Mouse (Mus musculus): ENCODE measurements around the gene Paxbp1. TPM values are rescaled to one million over a fixed set of nuclear protein-coding genes. Genes with fewer than 3 reads are reported as not detected.

Gene Paxbp1
- polyA plus RNA-seq, 1 experiment from 2014 or later: 98.2 TPM

GRCm38 (mm10) chr16:91068969-91069368 is 24.6 kb upstream of the Paxbp1 start:
- no peaks in the 10 kb centered on the region for H3K4me1 ChIP-seq
- H3K4me3 ChIP-seq: no peak overlapping the region
- WGBS: 51% methylated on average over 12 of the region's 12 CpGs
- H3K27me3 ChIP-seq: 0 out of 2 replicates have a peak, but pooled peaks cover 3% of the 10 kb centered on the region
- H3K9ac ChIP-seq: no peak overlapping the region
- H3K9me3 ChIP-seq: no peaks in the 10 kb centered on the region
- no peak overlapping the region for H3K4me2 ChIP-seq (replicated peaks)
- H3K27ac ChIP-seq: no peak overlapping the region
- no peak for ATAC-seq (ENCODE audit: insufficient number of reproducible peaks, insufficient read depth, low FRiP score, low TSS enrichment)
- H3K36me3 ChIP-seq: no peaks in the 10 kb centered on the region

GRCm38 (mm10) chr16:91067122-91067521 is 22.8 kb upstream of the Paxbp1 start:
- no peaks in the 10 kb centered on the region for H3K9me3 ChIP-seq
- H3K9ac ChIP-seq: no peak overlapping the region
- no peak for ATAC-seq (ENCODE audit: insufficient number of reproducible peaks, insufficient read depth, low FRiP score, low TSS enrichment)
- H3K27ac ChIP-seq: no peak overlapping the region
- H3K36me3 ChIP-seq: no peaks in the 10 kb centered on the region
- H3K27me3 ChIP-seq: 0 out of 2 replicates have a peak, but pooled peaks cover 3% of the 10 kb centered on the region
- WGBS: 100% methylated on average over 1 of the region's 1 CpGs
- no peak overlapping the region for H3K4me3 ChIP-seq
- H3K4me1 ChIP-seq: no peaks in the 10 kb centered on the region
- no peak overlapping the region for H3K4me2 ChIP-seq (replicated peaks)

- H3K9ac ChIP-seq: no peak overlapping the region
- no peak for ATAC-seq (ENCODE audit: insufficient number of reproducible peaks, insufficient read depth, low FRiP score, low TSS enrichment)
- H3K27ac ChIP-seq: no peak overlapping the region
- H3K4me1 ChIP-seq: no peaks in the 10 kb centered on the region
- H3K4me3 ChIP-seq: no peak overlapping the region
- H3K9me3 ChIP-seq: no peaks in the 10 kb centered on the region
- H3K36me3 ChIP-seq: no peaks in the 10 kb centered on the region
- WGBS: 89% methylated on average over 12 of the region's 12 CpGs
- H3K27me3 ChIP-seq: 0 out of 2 replicates have a peak, but pooled peaks cover under 1% of the 10 kb centered on the region
- no peak overlapping the region for H3K4me2 ChIP-seq (replicated peaks)
These were observed 20.4 kb upstream of the Paxbp1 start for GRCm38 (mm10) chr16:91064583-91065365.

- no peaks in the 10 kb centered on the region for H3K27me3 ChIP-seq
- no peaks in the 10 kb centered on the region for H3K4me1 ChIP-seq
- no peaks in the 10 kb centered on the region for H3K9me3 ChIP-seq
- 93% methylated on average over 10 of the region's 10 CpGs for WGBS
- no peak for ATAC-seq (ENCODE audit: insufficient number of reproducible peaks, insufficient read depth, low FRiP score, low TSS enrichment)
- H3K4me3 ChIP-seq: no peak overlapping the region
- no peak overlapping the region for H3K4me2 ChIP-seq (replicated peaks)
- H3K27ac ChIP-seq: no peak overlapping the region
- H3K9ac ChIP-seq: no peak overlapping the region
- no peaks in the 10 kb centered on the region for H3K36me3 ChIP-seq
These were observed 19.4 kb upstream of the Paxbp1 start for GRCm38 (mm10) chr16:91063786-91064185.

- 76% methylated on average over 13 of the region's 13 CpGs for WGBS
- Histone ChIP-seq H3K9ac (no peak overlapping the region), H3K4me1 (no peaks in the 10 kb centered on the region), H3K9me3 (no peaks in the 10 kb centered on the region), H3K27ac (no peak overlapping the region), H3K36me3 (no peaks in the 10 kb centered on the region), H3K4me3 (no peak overlapping the region), H3K27me3 (no peaks in the 10 kb centered on the region), H3K4me2 (replicated peaks) (no peak overlapping the region)
- no peak for ATAC-seq (ENCODE audit: insufficient number of reproducible peaks, insufficient read depth, low FRiP score, low TSS enrichment)
These were observed 17.4 kb upstream of the Paxbp1 start for GRCm38 (mm10) chr16:91061531-91062318.

GRCm38 (mm10) chr16:91057741-91058140 is 13.4 kb upstream of the Paxbp1 start:
- Histone ChIP-seq H3K27me3 (no peaks in the 10 kb centered on the region), H3K27ac (no peak overlapping the region), H3K9me3 (no peaks in the 10 kb centered on the region), H3K36me3 (no peaks in the 10 kb centered on the region), H3K4me3 (no peak overlapping the region), H3K9ac (no peak overlapping the region), H3K4me2 (replicated peaks) (no peak overlapping the region), H3K4me1 (0 out of 2 replicates have a peak, but pooled peaks cover 6% of the 10 kb centered on the region)
- 76% methylated on average over 6 of the region's 6 CpGs for WGBS
- no peak for ATAC-seq (ENCODE audit: insufficient number of reproducible peaks, insufficient read depth, low FRiP score, low TSS enrichment)

- H3K27me3 ChIP-seq: 0 out of 2 replicates have a peak, but pooled peaks cover under 1% of the 10 kb centered on the region
- 87% methylated on average over 4 of the region's 4 CpGs for WGBS
- no peak for ATAC-seq (ENCODE audit: insufficient number of reproducible peaks, insufficient read depth, low FRiP score, low TSS enrichment)
These were observed 12.9 kb upstream of the Paxbp1 start for GRCm38 (mm10) chr16:91057261-91057660.

GRCm38 (mm10) chr16:91056043-91056821 is 11.9 kb upstream of the Paxbp1 start:
- H3K9ac ChIP-seq: no peak overlapping the region
- H3K4me2 ChIP-seq (replicated peaks): no peak overlapping the region
- no peaks in the 10 kb centered on the region for H3K36me3 ChIP-seq
- H3K27me3 ChIP-seq: 0 out of 2 replicates have a peak, but pooled peaks cover 3% of the 10 kb centered on the region
- no peak overlapping the region for H3K4me3 ChIP-seq
- H3K27ac ChIP-seq: no peak overlapping the region
- ATAC-seq (ENCODE audit: insufficient number of reproducible peaks, insufficient read depth, low FRiP score, low TSS enrichment): peak; percentile 60; the same call in 1 of the 2 replicates
- no peaks in the 10 kb centered on the region for H3K9me3 ChIP-seq
- 0 out of 2 replicates have a peak, but pooled peaks cover 6% of the 10 kb centered on the region for H3K4me1 ChIP-seq
- 48% methylated on average over 16 of the region's 16 CpGs for WGBS

More at GRCm38 (mm10) chr16:91057261-91057660, 12.9 kb upstream of the Paxbp1 start:
- no peak overlapping the region for H3K27ac ChIP-seq
- H3K4me1 ChIP-seq: 0 out of 2 replicates have a peak, but pooled peaks cover 6% of the 10 kb centered on the region
- H3K9me3 ChIP-seq: no peaks in the 10 kb centered on the region
- no peak overlapping the region for H3K9ac ChIP-seq
- H3K4me2 ChIP-seq (replicated peaks): no peak overlapping the region
- no peaks in the 10 kb centered on the region for H3K36me3 ChIP-seq
- H3K4me3 ChIP-seq: no peak overlapping the region

- Histone ChIP-seq H3K9ac (no peak overlapping the region), H3K4me3 (no peak overlapping the region), H3K4me1 (0 out of 2 replicates have a peak, but pooled peaks cover 6% of the 10 kb centered on the region), H3K9me3 (no peaks in the 10 kb centered on the region), H3K27me3 (0 out of 2 replicates have a peak, but pooled peaks cover 3% of the 10 kb centered on the region), H3K36me3 (no peaks in the 10 kb centered on the region), H3K4me2 (replicated peaks) (no peak overlapping the region), H3K27ac (no peak overlapping the region)
- 68% methylated on average over 5 of the region's 5 CpGs for WGBS
- ATAC-seq (ENCODE audit: insufficient number of reproducible peaks, insufficient read depth, low FRiP score, low TSS enrichment): no peak
These were observed 10.8 kb upstream of the Paxbp1 start for GRCm38 (mm10) chr16:91055150-91055549.

- 0 out of 2 replicates have a peak, but pooled peaks cover 6% of the 10 kb centered on the region for H3K4me1 ChIP-seq
- H3K9ac ChIP-seq: no peak overlapping the region
- no peak overlapping the region for H3K27ac ChIP-seq
- H3K4me3 ChIP-seq: no peak overlapping the region
- H3K9me3 ChIP-seq: no peaks in the 10 kb centered on the region
- H3K27me3 ChIP-seq: 0 out of 2 replicates have a peak, but pooled peaks cover 3% of the 10 kb centered on the region
- no peak for ATAC-seq (ENCODE audit: insufficient number of reproducible peaks, insufficient read depth, low FRiP score, low TSS enrichment)
- H3K36me3 ChIP-seq: no peaks in the 10 kb centered on the region
- H3K4me2 ChIP-seq (replicated peaks): no peak overlapping the region
- WGBS: 49% methylated on average over 8 of the region's 8 CpGs
These were observed 9.3 kb upstream of the Paxbp1 start for GRCm38 (mm10) chr16:91053599-91053998.

- peaks cover 10% of the 10 kb centered on the region for H3K4me1 ChIP-seq
- H3K36me3 ChIP-seq: peaks cover 7% of the 10 kb centered on the region; the same call in 1 of the 2 replicates
- H3K4me2 ChIP-seq (replicated peaks): no peak overlapping the region
- H3K27me3 ChIP-seq: no peaks in the 10 kb centered on the region
- 0 out of 2 replicates have a peak overlapping the region, but pooled peaks have one; percentile 98 for H3K4me3 ChIP-seq
- no peak overlapping the region for H3K27ac ChIP-seq
- no peak overlapping the region for H3K9ac ChIP-seq
- H3K9me3 ChIP-seq: no peaks in the 10 kb centered on the region
- WGBS: 63% methylated on average over 8 of the region's 8 CpGs
- no peak for ATAC-seq (ENCODE audit: insufficient number of reproducible peaks, insufficient read depth, low FRiP score, low TSS enrichment)
These were observed 1.2 kb upstream of the Paxbp1 start for GRCm38 (mm10) chr16:91045511-91045910.

All from embryonic facial prominence, embryonic 12.5 days (tissue).